Mouse (Mus musculus) kidney, embryonic 15.5 days (tissue): ENCODE measurements around the gene Samhd1. TPM values are rescaled to one million over a fixed set of nuclear protein-coding genes. Genes with fewer than 3 reads are reported as not detected.

Experiments
- ATAC-seq: fragments of 200-750 bp; cut with Nextera tagmentation; replicated peaks from 2 replicates; pipeline ENCODE4 v1.8.0; 2017; ENCODE audit warnings: moderate TSS enrichment; ENCODE audit not compliant: low FRiP score
- H3K27ac ChIP-seq: fragments of 300-500 bp; sonication (generic); 2 replicates; pipeline ENCODE4 v1.5.1; 2015; ENCODE audit warnings: mild to moderate bottlenecking, inconsistent platforms
- H3K27me3 ChIP-seq: fragments of 300-500 bp; sonication (generic); 2 replicates; pipeline ENCODE4 v1.6.1; 2015; ENCODE audit warnings: inconsistent platforms
- H3K36me3 ChIP-seq: fragments of 300-500 bp; sonication (generic); 2 replicates; pipeline ENCODE4 v1.6.1; 2015; ENCODE audit warnings: inconsistent platforms
- H3K4me1 ChIP-seq: fragments of 300-500 bp; sonication (generic); 2 replicates; pipeline ENCODE4 v1.6.1; 2015; ENCODE audit warnings: inconsistent platforms
- H3K4me2 ChIP-seq: fragments of 300-500 bp; sonication (generic); 2 replicates; pipeline ENCODE4 v1.6.1; 2015; ENCODE audit warnings: moderate library complexity, mild to moderate bottlenecking, inconsistent platforms
- H3K4me3 ChIP-seq: fragments of 300-500 bp; sonication (generic); replicated peaks from 2 replicates; pipeline ENCODE4 v1.5.1; 2015; ENCODE audit warnings: mild to moderate bottlenecking, inconsistent platforms
- H3K9ac ChIP-seq: fragments of 300-500 bp; sonication (generic); 2 replicates; pipeline ENCODE4 v1.6.1; 2015; ENCODE audit warnings: mild to moderate bottlenecking, inconsistent platforms
- H3K9me3 ChIP-seq: fragments of 300-500 bp; sonication (generic); replicated peaks from 2 replicates; pipeline ENCODE4 v1.6.1; 2016; ENCODE audit warnings: inconsistent platforms
- WGBS: fragments of 180-500 bp; shearing (Covaris S2); methylation state at CpG from one replicate; pipeline ENCODE4 v1.1.7; 2015; ENCODE audit warnings: mixed read lengths; 5-methylcytosine and 5-hydroxymethylcytosine counted together
- polyA plus RNA-seq: library from polyadenylated mRNA; unstranded; fragments of >200 nt; fragmentation: Nextera tagmentation; extraction: Ambion mirVana; gene quantifications from 2 replicates; pipeline ENCODE4 v1.2.1, GENCODE M21; 2015

Gene Samhd1
- polyA plus RNA-seq, 1 experiment from 2014 or later, result 27.2 TPM

DNA sequence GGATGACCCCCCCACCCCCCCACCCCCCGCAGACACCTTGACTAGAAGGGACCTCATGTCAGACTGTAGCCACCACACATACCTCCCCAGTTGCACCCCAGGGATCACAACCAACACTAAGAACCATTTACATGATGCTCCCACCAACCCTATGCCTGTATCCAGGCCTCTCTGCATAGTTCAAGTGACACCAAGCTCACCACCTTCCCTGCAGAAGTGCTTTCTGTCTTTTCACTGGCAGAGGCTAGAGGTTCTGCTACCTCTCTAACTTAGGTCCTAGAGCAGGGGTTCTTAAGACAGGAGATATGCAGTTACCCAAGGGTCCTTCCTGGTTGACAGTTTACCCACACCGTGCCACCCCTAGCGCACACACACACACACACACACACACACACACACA is 59.8 kb downstream of the Samhd1 start:
- 73% methylated on average over 3 of the region's 3 CpGs for WGBS
- peak overlapping the region; percentile 93 for H3K4me2 ChIP-seq
- H3K36me3 ChIP-seq, result peaks cover 17% of the 10 kb centered on the region
- H3K9ac ChIP-seq, result no peak overlapping the region; the same call in 1 of the 2 replicates
- ATAC-seq, result no peak
- H3K9me3 ChIP-seq, result no peaks in the 10 kb centered on the region
- H3K4me3 ChIP-seq, result peak overlapping the region; percentile 8
- H3K27me3 ChIP-seq, result no peaks in the 10 kb centered on the region
- H3K4me1 ChIP-seq, result peaks cover 85% of the 10 kb centered on the region
- peak overlapping the region; percentile 51; the same call in 1 of the 2 replicates for H3K27ac ChIP-seq

DNA sequence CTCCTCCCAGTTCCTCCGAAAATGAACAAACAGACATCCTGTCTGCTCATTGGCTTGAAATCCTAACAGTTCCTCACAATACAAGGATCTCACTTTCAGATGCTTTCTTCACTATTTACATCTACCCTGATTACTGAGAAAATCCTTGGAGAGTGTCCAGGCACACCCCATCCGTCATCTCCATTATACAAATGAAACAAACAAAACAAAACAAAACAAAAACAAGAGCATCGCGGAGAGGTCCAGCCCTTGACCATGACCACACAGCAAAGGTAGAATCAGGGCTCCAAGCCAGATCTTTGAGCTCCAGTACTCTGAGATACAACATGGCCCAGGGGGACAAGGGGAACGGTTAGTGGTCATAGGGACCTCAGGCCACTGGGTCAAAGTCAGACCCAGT is 60.3 kb downstream of the Samhd1 start:
- H3K9me3 ChIP-seq, result no peaks in the 10 kb centered on the region
- H3K36me3 ChIP-seq, result peaks cover 17% of the 10 kb centered on the region
- peak overlapping the region; percentile 93 for H3K4me2 ChIP-seq
- 52% methylated on average over 5 of the region's 5 CpGs for WGBS
- H3K27me3 ChIP-seq, result no peaks in the 10 kb centered on the region
- ATAC-seq, result no peak
- H3K4me1 ChIP-seq, result peaks cover 86% of the 10 kb centered on the region
- H3K9ac ChIP-seq, result no peak overlapping the region
- no peak overlapping the region for H3K27ac ChIP-seq
- H3K4me3 ChIP-seq, result no peak overlapping the region

GRCm38 (mm10) chr2:157074186-157074724 is 60.8 kb downstream of the Samhd1 start:
- Histone ChIP-seq H3K9ac (no peak overlapping the region), H3K9me3 (no peaks in the 10 kb centered on the region), H3K4me1 (peaks cover 86% of the 10 kb centered on the region), H3K36me3 (peaks cover 17% of the 10 kb centered on the region), H3K27ac (0 out of 2 replicates have a peak overlapping the region, but pooled peaks have one; percentile 18), H3K4me3 (no peak overlapping the region), H3K27me3 (no peaks in the 10 kb centered on the region), H3K4me2 (no peak overlapping the region)
- ATAC-seq, result no peak
- WGBS, result 82% methylated on average over 9 of the region's 9 CpGs

- 0 out of 2 replicates have a peak overlapping the region, but pooled peaks have one; percentile 23 for H3K9ac ChIP-seq
- no peak overlapping the region for H3K4me3 ChIP-seq
- H3K36me3 ChIP-seq, result peaks cover 17% of the 10 kb centered on the region
- H3K4me1 ChIP-seq, result peaks cover 94% of the 10 kb centered on the region
- WGBS, result 78% methylated on average over 9 of the region's 9 CpGs
- H3K27me3 ChIP-seq, result no peaks in the 10 kb centered on the region
- no peak overlapping the region for H3K4me2 ChIP-seq
- no peaks in the 10 kb centered on the region for H3K9me3 ChIP-seq
- no peak for ATAC-seq
- 0 out of 2 replicates have a peak overlapping the region, but pooled peaks have one; percentile 5 for H3K27ac ChIP-seq
Measured at GRCm38 (mm10) chr2:157073378-157074052, 61.5 kb downstream of the Samhd1 start.

GRCm38 (mm10) chr2:157072316-157072990 is 62.6 kb downstream of the Samhd1 start:
- no peak overlapping the region for H3K4me3 ChIP-seq
- H3K9me3 ChIP-seq, result no peaks in the 10 kb centered on the region
- no peak for ATAC-seq
- H3K36me3 ChIP-seq, result peaks cover 17% of the 10 kb centered on the region
- H3K4me2 ChIP-seq, result no peak overlapping the region
- peaks cover 91% of the 10 kb centered on the region for H3K4me1 ChIP-seq
- 0 out of 2 replicates have a peak overlapping the region, but pooled peaks have one; percentile 5 for H3K27ac ChIP-seq
- H3K9ac ChIP-seq, result no peak overlapping the region
- WGBS, result 78% methylated on average over 9 of the region's 9 CpGs
- H3K27me3 ChIP-seq, result no peaks in the 10 kb centered on the region

DNA sequence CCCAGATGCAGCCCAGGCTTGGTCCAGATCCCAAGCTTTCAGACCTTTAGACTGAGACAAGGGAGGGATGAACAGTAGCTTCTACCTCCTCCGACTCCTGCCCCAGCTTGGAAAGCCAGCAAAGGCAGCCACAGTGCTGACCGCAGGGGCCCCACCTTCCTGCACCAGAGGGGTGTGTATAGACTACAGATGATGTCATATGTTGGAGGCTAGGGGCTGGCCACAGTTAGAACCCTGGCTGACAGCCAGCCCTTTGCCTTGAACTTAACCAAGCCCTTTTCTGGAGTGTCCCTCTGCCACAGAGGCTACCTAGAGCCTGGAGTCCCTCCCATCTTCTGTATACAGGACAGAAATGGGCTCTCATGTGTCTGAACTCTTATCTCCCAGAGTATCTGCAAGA is 63.5 kb downstream of the Samhd1 start:
- WGBS, result 42% methylated on average over 2 of the region's 2 CpGs
- Histone ChIP-seq H3K27ac (peak overlapping the region; percentile 5; the same call in 1 of the 2 replicates), H3K9ac (no peak overlapping the region), H3K4me1 (peaks cover 90% of the 10 kb centered on the region), H3K36me3 (peaks cover 17% of the 10 kb centered on the region), H3K9me3 (no peaks in the 10 kb centered on the region), H3K4me2 (0 out of 2 replicates have a peak overlapping the region, but pooled peaks have one; percentile 14), H3K4me3 (no peak overlapping the region), H3K27me3 (no peaks in the 10 kb centered on the region)
- ATAC-seq, result peak; percentile 30; the same call in 1 of the 2 replicates

GRCm38 (mm10) chr2:157070365-157070764 is 64.7 kb downstream of the Samhd1 start:
- peaks cover 88% of the 10 kb centered on the region for H3K4me1 ChIP-seq
- no peaks in the 10 kb centered on the region for H3K27me3 ChIP-seq
- H3K9me3 ChIP-seq, result no peaks in the 10 kb centered on the region
- WGBS, result 36% methylated on average over 9 of the region's 9 CpGs
- H3K4me2 ChIP-seq, result peak overlapping the region; percentile 19; the same call in 1 of the 2 replicates
- peaks cover 17% of the 10 kb centered on the region for H3K36me3 ChIP-seq
- no peak for ATAC-seq
- peak overlapping the region; percentile 81 for H3K27ac ChIP-seq
- peak overlapping the region; percentile 33; the same call in 1 of the 2 replicates for H3K9ac ChIP-seq
- H3K4me3 ChIP-seq, result no peak overlapping the region

GRCm38 (mm10) chr2:157069755-157070315 is 65.2 kb downstream of the Samhd1 start:
- H3K36me3 ChIP-seq, result peaks cover 17% of the 10 kb centered on the region
- ATAC-seq, result no peak
- 20% methylated on average over 3 of the region's 3 CpGs for WGBS
- H3K9me3 ChIP-seq, result no peaks in the 10 kb centered on the region
- H3K27ac ChIP-seq, result peak overlapping the region; percentile 81
- H3K4me3 ChIP-seq, result no peak overlapping the region
- 0 out of 2 replicates have a peak overlapping the region, but pooled peaks have one; percentile 33 for H3K9ac ChIP-seq
- H3K4me2 ChIP-seq, result no peak overlapping the region
- no peaks in the 10 kb centered on the region for H3K27me3 ChIP-seq
- peaks cover 88% of the 10 kb centered on the region for H3K4me1 ChIP-seq

- Histone ChIP-seq H3K27me3 (no peaks in the 10 kb centered on the region), H3K27ac (peak overlapping the region; percentile 81), H3K4me3 (no peak overlapping the region), H3K4me1 (peaks cover 87% of the 10 kb centered on the region), H3K9ac (no peak overlapping the region), H3K4me2 (peak overlapping the region; percentile 14; the same call in 1 of the 2 replicates), H3K36me3 (peaks cover 17% of the 10 kb centered on the region), H3K9me3 (no peaks in the 10 kb centered on the region)
- 37% methylated on average over 3 of the region's 3 CpGs for WGBS
- ATAC-seq, result no peak
Measured at GRCm38 (mm10) chr2:157069355-157069735, 65.7 kb downstream of the Samhd1 start.

DNA sequence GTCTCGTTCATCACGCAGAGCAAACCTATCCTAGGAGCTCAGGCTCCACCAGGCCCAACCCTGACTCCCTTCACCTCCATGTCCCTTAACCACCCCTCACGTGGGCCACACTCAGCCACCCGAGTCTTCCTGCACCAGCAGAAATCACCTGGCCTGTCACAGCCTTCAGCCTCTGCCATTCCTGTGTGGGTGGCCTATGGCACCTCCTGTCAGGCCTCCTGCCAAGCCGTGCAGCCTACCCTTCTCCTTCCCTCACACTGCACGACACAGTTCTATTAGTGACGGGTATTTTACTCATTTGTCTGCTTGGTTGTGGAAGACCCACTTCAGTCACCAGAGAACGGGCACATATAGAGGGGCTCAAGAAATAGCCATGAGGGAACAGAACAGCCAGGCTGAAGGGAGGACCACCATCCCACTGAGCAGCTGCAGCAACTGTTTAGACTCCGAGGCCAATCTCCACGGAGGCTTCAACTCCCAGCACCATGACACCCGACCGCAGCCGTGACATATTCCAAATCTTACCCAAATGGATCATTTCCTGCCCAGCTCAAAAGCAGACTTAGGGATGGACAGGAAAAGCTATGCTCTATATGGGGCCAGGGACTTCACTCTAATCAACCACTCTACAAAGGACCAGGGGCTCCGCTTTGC is 66.2 kb downstream of the Samhd1 start:
- Histone ChIP-seq H3K27me3 (no peaks in the 10 kb centered on the region), H3K36me3 (peaks cover 18% of the 10 kb centered on the region), H3K4me1 (peaks cover 87% of the 10 kb centered on the region), H3K27ac (peak overlapping the region; percentile 81), H3K9me3 (no peaks in the 10 kb centered on the region), H3K4me2 (0 out of 2 replicates have a peak overlapping the region, but pooled peaks have one; percentile 14), H3K4me3 (no peak overlapping the region), H3K9ac (no peak overlapping the region)
- 63% methylated on average over 14 of the region's 14 CpGs for WGBS
- no peak for ATAC-seq

DNA sequence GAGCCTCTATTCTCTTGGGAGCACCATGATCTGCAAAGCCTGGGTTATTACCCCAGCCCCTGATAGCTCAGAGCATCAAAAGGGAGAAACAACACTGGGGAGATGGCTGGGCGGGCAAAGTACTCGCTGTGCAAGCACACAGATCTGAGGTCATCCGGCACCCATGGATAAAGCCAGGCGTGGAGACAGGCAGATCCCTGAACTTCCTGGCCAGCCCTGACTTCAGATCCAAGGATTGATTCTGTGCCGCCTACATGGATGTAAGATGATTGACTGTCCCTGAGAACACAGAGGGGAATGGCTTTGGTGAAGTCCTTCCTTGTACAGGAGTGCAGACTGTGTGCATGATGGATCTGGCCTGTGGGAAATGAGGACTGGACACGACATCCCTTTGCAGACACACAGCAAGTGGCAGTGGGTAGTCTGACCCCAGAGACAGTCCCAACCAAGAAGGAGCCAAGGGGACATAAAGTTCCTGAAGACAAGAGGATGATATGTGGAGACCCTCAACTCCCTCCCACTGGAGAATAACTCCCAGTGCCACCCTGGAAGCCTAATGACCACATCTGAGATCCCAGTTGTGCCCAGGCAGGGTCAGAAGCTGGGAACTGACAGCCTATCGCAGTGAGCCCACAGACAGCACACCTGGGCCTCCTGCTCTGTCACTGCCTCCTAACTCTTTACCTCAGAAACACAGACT is 68.2 kb downstream of the Samhd1 start:
- Histone ChIP-seq H3K36me3 (0 out of 2 replicates have a peak, but pooled peaks cover 4% of the 10 kb centered on the region), H3K4me2 (no peak overlapping the region), H3K4me3 (no peak overlapping the region), H3K4me1 (peaks cover 79% of the 10 kb centered on the region), H3K27ac (no peak overlapping the region), H3K27me3 (no peaks in the 10 kb centered on the region), H3K9ac (no peak overlapping the region), H3K9me3 (no peaks in the 10 kb centered on the region)
- WGBS, result 76% methylated on average over 7 of the region's 7 CpGs
- no peak for ATAC-seq
